Mouse (Mus musculus): ENCODE data around the gene Nr4a3. TPM values are rescaled to one million over a fixed set of nuclear protein-coding genes. Genes with fewer than 3 reads are reported as not detected.

Gene Nr4a3
- polyA plus RNA-seq, 1 experiment from 2014 or later, result 0.34 TPM

GRCm38 (mm10) chr4:48047136-48047765 is 2.3 kb downstream of the Nr4a3 start:
- Histone ChIP-seq H3K27ac (replicated peaks) (no peak overlapping the region), H3K4me1 (replicated peaks; ENCODE audit: control insufficient read depth, insufficient read depth) (peaks cover 10% of the 10 kb centered on the region; the same call in 1 of the 2 replicates), H3K4me2 (replicated peaks; ENCODE audit: low read depth) (peak overlapping the region; percentile 99), H3K27me3 (ENCODE audit: control insufficient read depth, insufficient read depth, low read length) (peaks cover 15% of the 10 kb centered on the region), H3K36me3 (ENCODE audit: control insufficient read depth, insufficient read depth, low read length) (no peaks in the 10 kb centered on the region), H3K4me3 (ENCODE audit: low read depth, low read length) (peak overlapping the region; percentile 74), H3K9ac (ENCODE audit: low read length) (no peak overlapping the region), H3K9me3 (ENCODE audit: control insufficient read depth, low read length) (no peaks in the 10 kb centered on the region)
- 0% methylated on average over 29 of the region's 33 CpGs for WGBS
- DNase-seq (ENCODE audit: low spot score), result peak; percentile 42
- no peak for TF ChIP-seq EP300 (optimal IDR thresholded peaks at IDR 0.05)
- TF ChIP-seq CTCF (IDR thresholded peaks at IDR 0.05; ENCODE audit: low read depth), result no peak
- no peak for ATAC-seq (ENCODE audit: low FRiP score, low TSS enrichment)

GRCm38 (mm10) chr4:48047766-48048371 is 2.9 kb downstream of the Nr4a3 start:
- H3K4me2 ChIP-seq (replicated peaks; ENCODE audit: low read depth), result peak overlapping the region; percentile 99
- H3K27ac ChIP-seq (replicated peaks), result no peak overlapping the region
- H3K27me3 ChIP-seq (ENCODE audit: control insufficient read depth, insufficient read depth, low read length), result peaks cover 15% of the 10 kb centered on the region
- no peaks in the 10 kb centered on the region for H3K9me3 ChIP-seq (ENCODE audit: control insufficient read depth, low read length)
- peak; percentile 12; the same call in 1 of the 2 replicates for TF ChIP-seq CTCF (IDR thresholded peaks at IDR 0.05; ENCODE audit: low read depth)
- TF ChIP-seq EP300 (optimal IDR thresholded peaks at IDR 0.05), result no peak
- H3K4me1 ChIP-seq (replicated peaks; ENCODE audit: control insufficient read depth, insufficient read depth), result peaks cover 10% of the 10 kb centered on the region; the same call in 1 of the 2 replicates
- no peak overlapping the region for H3K9ac ChIP-seq (ENCODE audit: low read length)
- H3K4me3 ChIP-seq (ENCODE audit: low read depth, low read length), result peak overlapping the region; percentile 74
- DNase-seq (ENCODE audit: low spot score), result peak; percentile 40
- H3K36me3 ChIP-seq (ENCODE audit: control insufficient read depth, insufficient read depth, low read length), result no peaks in the 10 kb centered on the region
- no peak for ATAC-seq (ENCODE audit: low FRiP score, low TSS enrichment)
- 7% methylated on average over 30 of the region's 30 CpGs for WGBS

GRCm38 (mm10) chr4:48048456-48049315 is 3.7 kb downstream of the Nr4a3 start:
- ATAC-seq (ENCODE audit: low FRiP score, low TSS enrichment) (no peak), DNase-seq (ENCODE audit: low spot score) (no peak)
- H3K4me3 ChIP-seq (ENCODE audit: low read depth, low read length), result peak overlapping the region; percentile 74
- H3K4me2 ChIP-seq (replicated peaks; ENCODE audit: low read depth), result peak overlapping the region; percentile 99
- no peak overlapping the region for H3K27ac ChIP-seq (replicated peaks)
- H3K4me1 ChIP-seq (replicated peaks; ENCODE audit: control insufficient read depth, insufficient read depth), result peaks cover 10% of the 10 kb centered on the region; the same call in 1 of the 2 replicates
- H3K9me3 ChIP-seq (ENCODE audit: control insufficient read depth, low read length), result no peaks in the 10 kb centered on the region
- 17% methylated on average over 35 of the region's 35 CpGs for WGBS
- no peak overlapping the region for H3K9ac ChIP-seq (ENCODE audit: low read length)
- H3K36me3 ChIP-seq (ENCODE audit: control insufficient read depth, insufficient read depth, low read length), result no peaks in the 10 kb centered on the region
- peaks cover 15% of the 10 kb centered on the region for H3K27me3 ChIP-seq (ENCODE audit: control insufficient read depth, insufficient read depth, low read length)
- TF ChIP-seq EP300 (optimal IDR thresholded peaks at IDR 0.05), result no peak
- TF ChIP-seq CTCF (IDR thresholded peaks at IDR 0.05; ENCODE audit: low read depth), result no peak

- Histone ChIP-seq H3K36me3 (ENCODE audit: control insufficient read depth, insufficient read depth, low read length) (no peaks in the 10 kb centered on the region), H3K4me1 (replicated peaks; ENCODE audit: control insufficient read depth, insufficient read depth) (peaks cover 10% of the 10 kb centered on the region; the same call in 1 of the 2 replicates), H3K27ac (replicated peaks) (no peak overlapping the region), H3K4me3 (ENCODE audit: low read depth, low read length) (no peak overlapping the region), H3K4me2 (replicated peaks; ENCODE audit: low read depth) (no peak overlapping the region), H3K9me3 (ENCODE audit: control insufficient read depth, low read length) (no peaks in the 10 kb centered on the region), H3K9ac (ENCODE audit: low read length) (no peak overlapping the region), H3K27me3 (ENCODE audit: control insufficient read depth, insufficient read depth, low read length) (peaks cover 17% of the 10 kb centered on the region)
- no peak for TF ChIP-seq EP300 (optimal IDR thresholded peaks at IDR 0.05)
- TF ChIP-seq CTCF (IDR thresholded peaks at IDR 0.05; ENCODE audit: low read depth), result no peak
- ATAC-seq (ENCODE audit: low FRiP score, low TSS enrichment) (no peak), DNase-seq (ENCODE audit: low spot score) (no peak)
- 74% methylated on average over 3 of the region's 3 CpGs for WGBS
These were observed 5.1 kb downstream of the Nr4a3 start for GRCm38 (mm10) chr4:48050020-48050419.

- Histone ChIP-seq H3K9ac (ENCODE audit: low read length) (no peak overlapping the region), H3K36me3 (ENCODE audit: control insufficient read depth, insufficient read depth, low read length) (no peaks in the 10 kb centered on the region), H3K27me3 (ENCODE audit: control insufficient read depth, insufficient read depth, low read length) (peaks cover 17% of the 10 kb centered on the region), H3K9me3 (ENCODE audit: control insufficient read depth, low read length) (no peaks in the 10 kb centered on the region), H3K27ac (replicated peaks) (no peak overlapping the region), H3K4me2 (replicated peaks; ENCODE audit: low read depth) (no peak overlapping the region), H3K4me1 (replicated peaks; ENCODE audit: control insufficient read depth, insufficient read depth) (peaks cover 10% of the 10 kb centered on the region; the same call in 1 of the 2 replicates), H3K4me3 (ENCODE audit: low read depth, low read length) (no peak overlapping the region)
- ATAC-seq (ENCODE audit: low FRiP score, low TSS enrichment) (no peak), DNase-seq (ENCODE audit: low spot score) (no peak)
- WGBS, result 72% methylated on average over 5 of the region's 5 CpGs
- no peak for TF ChIP-seq CTCF (IDR thresholded peaks at IDR 0.05; ENCODE audit: low read depth)
- TF ChIP-seq EP300 (optimal IDR thresholded peaks at IDR 0.05), result no peak
These were observed 5.5 kb downstream of the Nr4a3 start for GRCm38 (mm10) chr4:48050442-48050841.
